Mouse (Mus musculus) cerebellum, adult 9-11 months (tissue): Measurements from ENCODE around the gene Lamc3.

ENCODE experiments used
- DNase-seq: peaks from one replicate; pipeline ENCODE4 v3.0.0; 2022

Gene Lamc3

DNA sequence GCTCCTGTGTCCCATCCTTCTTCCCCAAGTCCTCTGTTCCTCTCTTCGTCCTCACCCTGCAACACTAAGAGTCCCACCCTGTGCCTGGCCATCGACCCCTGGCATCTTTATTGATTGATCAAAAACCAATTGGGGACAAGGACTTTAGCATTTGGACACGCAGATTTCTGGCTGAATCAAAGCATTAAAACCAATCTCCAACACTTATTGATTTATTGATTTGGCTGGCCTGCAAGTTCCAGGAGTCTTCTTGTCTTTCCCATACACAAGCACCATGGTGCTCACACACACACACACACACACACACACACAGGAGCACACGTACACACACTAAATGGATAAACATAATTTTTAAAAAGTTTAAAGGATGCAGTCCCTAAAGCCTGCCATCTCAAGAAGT, 55.9 kb downstream of the Lamc3 start:
- no peak for DNase-seq

DNA sequence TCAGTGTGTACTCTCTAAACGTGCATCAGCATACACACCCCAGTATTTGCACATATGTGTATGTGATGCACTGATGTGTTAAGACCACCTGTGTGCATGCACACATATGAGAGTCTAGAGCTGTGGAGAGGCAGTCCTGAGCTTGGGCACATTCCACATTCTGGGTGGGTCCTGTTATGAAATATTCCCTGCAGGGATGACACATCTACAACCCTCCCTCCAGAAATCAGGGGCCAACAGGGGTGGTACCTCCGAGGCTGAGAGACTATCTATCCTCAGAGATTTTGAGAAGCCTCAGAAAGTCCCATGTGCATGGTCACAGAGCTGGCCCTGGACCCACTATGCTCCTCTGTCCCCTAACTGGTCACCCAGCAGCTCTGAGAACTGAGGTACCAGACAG, 58.5 kb downstream of the Lamc3 start:
- DNase-seq: no peak

DNA sequence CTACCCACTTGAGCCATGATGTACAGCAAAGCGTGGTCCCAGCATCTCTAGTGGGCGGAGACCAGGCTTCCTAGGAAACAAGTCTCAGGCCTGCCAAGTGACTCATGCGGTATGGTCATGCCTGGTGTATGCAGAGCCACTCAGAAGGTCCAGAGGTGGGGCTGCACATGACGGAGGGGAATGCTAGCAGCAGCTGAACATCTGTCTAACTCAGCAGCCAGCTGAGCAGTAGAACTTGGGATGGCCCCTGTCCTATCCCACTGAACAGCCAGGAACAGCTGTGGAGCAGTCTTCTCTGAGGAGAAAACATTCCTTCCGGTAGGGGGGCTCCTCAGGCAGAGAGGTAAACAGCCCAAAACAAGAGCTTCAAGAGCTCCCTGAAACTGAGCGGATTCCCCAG, 61.3 kb downstream of the Lamc3 start:
- no peak for DNase-seq

- no peak for DNase-seq
These were observed 61.7 kb downstream of the Lamc3 start for GRCm38 (mm10) chr2:31948801-31949200.

GRCm38 (mm10) chr2:31950058-31950871, 63.2 kb downstream of the Lamc3 start, which contains the start of gene Aif1l:
TSS of gene Aif1l (plus strand) at chr2:31950139.
- DNase-seq: no peak

DNA sequence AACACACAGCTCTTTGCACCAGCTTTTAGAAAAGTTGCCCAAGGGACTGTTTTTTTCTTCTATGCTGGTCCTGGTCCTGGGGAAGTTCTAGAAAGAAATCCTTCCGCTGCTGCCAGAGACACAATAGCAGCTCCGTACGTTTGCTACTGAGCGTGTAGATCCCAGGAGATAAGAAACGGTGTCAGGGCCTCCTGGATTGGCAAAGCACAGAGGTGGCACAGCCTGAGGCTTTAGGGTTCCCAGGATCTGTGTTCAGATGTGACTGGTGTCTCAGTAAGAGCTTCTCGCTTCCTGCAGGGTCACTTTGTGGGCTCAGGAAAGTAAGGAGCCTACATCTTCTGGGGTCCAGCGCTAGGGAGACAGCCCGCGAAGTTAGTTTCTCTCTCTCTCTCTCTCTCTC, 63.9 kb downstream of the Lamc3 start:
- DNase-seq: no peak

DNA sequence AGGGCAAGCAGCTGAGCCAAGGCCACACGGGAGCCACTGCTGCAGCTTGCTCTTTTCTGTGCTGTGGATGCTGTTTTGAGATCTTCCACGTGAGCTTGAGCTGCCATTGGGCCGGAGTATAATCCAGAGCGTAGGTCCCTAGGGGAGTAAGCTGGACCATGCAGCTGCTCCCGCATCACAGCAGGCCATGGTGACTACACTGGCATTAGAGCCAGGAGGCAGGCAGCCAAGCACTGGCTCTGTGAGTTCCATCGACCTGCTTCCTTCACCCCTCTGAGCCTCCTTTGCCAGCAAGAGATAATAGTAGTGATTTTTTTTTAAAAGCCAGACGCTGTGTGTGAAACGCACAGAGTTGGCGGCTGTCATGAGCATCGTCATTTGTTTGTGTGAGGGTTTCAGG, 65.1 kb downstream of the Lamc3 start:
- no peak for DNase-seq

DNA sequence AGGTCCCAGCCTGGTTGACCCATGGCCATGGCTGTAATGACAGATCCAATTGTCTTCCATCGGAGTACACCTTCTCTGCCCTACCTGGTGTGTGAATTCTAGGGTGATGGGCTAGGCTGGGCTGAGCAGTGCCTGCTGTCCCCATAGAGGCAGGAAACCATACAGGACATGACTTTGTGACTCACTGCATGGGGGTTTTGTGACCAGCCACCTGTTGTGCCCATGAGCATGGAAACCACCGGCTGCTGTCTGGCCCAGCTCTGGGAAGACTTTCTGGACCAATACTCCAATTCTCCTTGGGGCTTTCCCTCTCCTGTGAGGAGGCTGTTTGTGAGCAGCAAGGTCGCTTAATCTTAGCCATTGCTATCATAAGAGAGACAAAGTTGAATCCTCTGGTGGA, 65.6 kb downstream of the Lamc3 start:
- no peak for DNase-seq

- DNase-seq: no peak
These were observed 66.6 kb downstream of the Lamc3 start for GRCm38 (mm10) chr2:31953687-31954086.

DNA sequence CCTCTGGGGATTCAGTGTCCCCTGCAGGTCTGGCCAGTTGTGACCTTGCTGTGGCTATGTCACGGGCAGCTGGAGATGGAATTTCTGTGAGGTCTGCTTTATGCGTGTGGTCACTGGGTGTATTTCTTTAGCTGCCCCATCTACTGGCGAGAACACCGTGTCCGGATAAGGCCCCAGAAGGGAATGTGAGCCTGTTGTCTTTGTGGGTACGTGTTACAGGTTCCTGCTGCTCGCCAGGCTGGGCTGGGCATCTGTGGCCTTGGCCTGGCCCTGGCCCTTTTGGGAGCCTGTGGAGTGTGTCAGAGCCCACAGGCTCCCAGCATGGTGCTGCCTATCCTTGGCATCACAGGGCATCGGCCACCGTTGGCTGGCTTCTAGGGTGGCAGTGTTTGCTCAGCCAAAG, 67.7 kb downstream of the Lamc3 start:
- DNase-seq: peak; percentile 70

- DNase-seq: no peak
These were observed 68.6 kb downstream of the Lamc3 start for GRCm38 (mm10) chr2:31955686-31956085.

DNA sequence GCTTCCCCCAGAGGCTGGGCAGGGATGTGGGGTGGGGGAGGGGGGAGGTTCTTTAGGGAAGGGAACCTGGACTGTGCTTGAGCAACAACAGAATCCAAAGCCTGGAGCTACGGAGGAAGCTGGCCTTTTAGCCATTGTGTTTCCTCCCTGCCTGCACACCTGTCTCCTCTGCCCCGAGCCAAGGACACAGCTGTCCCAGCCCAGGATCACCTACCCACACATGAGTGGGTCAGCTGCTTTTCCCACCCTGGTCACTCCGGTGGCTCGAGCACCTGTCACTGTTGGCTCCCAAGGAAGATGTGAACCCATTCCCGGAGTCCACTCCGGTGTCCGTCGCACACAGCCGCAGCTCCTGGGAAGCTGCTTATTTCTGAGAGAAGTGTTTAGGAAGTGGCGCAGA, 70.1 kb downstream of the Lamc3 start:
- DNase-seq: no peak

DNA sequence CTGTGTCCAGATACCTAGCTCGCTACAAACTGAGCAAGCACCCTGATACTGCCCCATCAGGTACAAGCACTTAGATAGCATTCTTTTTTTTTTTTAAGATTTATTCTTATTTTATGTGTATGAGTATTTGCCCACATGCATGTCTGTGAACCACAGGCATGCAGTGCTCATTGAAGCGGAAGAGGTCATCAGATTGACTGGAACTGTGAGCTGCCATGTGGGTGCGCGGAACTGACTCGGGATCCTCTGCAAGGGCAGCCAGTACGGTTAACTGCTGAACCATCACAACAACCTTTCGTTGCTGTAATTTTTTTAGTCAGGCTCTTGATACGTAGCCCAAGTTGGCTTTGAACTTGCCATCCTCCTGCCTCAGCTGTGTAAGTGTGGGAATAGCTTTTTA, 73.9 kb downstream of the Lamc3 start:
- DNase-seq: no peak

- no peak for DNase-seq
These were observed 74.7 kb downstream of the Lamc3 start for GRCm38 (mm10) chr2:31961791-31962222.

DNA sequence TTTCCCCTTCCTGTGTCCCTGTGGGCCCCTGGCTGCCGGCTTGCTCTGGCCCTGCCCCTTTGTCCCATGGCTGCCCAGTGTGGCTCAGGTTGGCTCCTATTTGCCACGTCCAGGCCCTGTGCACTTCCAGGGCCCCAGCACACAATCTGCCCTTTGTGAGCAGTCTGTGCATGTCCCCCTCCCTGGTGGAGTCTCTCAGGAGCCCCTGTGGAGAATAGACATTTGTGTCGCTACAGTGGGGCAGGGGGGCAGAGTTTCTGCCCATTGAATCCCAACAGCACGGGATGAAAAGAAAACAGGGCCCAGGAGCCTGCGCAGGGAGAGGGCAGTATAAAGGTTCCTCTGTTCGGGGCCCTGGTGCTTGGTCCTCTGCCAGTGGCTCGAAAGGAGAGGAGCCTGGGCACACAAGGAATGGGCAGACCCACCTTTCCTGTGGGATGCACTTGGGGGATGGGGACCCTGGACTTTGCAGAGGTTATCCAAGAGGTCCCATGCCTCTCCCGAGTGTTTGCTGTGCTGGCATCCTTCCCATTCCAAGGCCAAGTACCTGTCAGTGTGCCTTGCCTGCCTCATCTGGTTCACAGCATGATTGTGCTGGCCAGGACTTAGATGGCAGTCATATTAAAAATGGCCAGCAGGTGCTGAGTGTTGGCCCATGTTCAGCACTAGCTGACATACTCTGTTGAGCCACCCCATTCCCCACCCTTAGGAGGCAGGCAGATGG, 75.6 kb downstream of the Lamc3 start:
- peak; percentile 84 for DNase-seq

- peak; percentile 77 for DNase-seq
These were observed 76.4 kb downstream of the Lamc3 start for GRCm38 (mm10) chr2:31963491-31963890.

- no peak for DNase-seq
These were observed 77.1 kb downstream of the Lamc3 start for GRCm38 (mm10) chr2:31964191-31964590.

DNA sequence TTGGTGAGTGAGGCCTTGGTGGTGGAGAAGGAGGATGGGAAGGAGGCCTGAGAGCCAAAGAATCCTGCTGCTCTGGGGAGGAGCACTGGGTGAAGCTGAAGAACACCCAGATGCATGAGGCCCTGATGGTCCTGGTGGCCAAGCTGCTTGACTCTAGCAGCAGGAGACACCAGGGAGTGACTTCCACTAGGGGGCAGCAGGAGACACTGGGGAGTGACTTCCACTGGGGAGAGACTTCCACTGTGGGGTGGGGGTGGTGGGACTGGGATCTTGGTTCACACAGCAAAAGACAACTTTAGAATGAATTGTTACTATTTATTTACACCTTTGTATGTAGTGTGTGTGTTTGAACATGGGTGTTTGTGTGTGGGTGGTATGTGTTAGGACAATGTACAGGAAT, 78.0 kb downstream of the Lamc3 start:
- DNase-seq: no peak

GRCm38 (mm10) chr2:31966801-31967200, 79.7 kb downstream of the Lamc3 start:
- no peak for DNase-seq

DNA sequence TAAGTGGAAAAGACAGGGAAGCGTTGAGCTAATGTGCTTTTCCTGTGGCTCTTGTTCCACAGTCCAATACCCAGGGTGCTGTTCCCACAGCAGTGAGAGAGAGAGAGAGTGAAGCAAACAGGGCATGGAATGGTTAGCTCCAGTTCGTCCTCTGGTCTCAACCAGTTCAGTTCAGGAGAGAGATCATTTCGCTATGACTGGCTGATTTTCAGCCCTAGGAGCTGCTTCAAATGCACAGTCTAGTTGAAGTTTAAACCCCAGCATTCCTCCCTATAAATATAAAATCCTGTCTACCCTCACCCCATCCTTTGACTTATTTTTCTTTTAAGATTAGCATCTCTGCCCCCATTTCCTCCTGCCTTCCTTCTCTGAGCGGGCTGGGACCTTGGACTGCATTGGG, 85.5 kb downstream of the Lamc3 start:
- DNase-seq: no peak

- peak; percentile 98 for DNase-seq
These were observed 87.2 kb downstream of the Lamc3 start, which contains the start of gene Nup214 for GRCm38 (mm10) chr2:31974141-31974808. TSS of gene Nup214 (plus strand) at chr2:31974436.

DNA sequence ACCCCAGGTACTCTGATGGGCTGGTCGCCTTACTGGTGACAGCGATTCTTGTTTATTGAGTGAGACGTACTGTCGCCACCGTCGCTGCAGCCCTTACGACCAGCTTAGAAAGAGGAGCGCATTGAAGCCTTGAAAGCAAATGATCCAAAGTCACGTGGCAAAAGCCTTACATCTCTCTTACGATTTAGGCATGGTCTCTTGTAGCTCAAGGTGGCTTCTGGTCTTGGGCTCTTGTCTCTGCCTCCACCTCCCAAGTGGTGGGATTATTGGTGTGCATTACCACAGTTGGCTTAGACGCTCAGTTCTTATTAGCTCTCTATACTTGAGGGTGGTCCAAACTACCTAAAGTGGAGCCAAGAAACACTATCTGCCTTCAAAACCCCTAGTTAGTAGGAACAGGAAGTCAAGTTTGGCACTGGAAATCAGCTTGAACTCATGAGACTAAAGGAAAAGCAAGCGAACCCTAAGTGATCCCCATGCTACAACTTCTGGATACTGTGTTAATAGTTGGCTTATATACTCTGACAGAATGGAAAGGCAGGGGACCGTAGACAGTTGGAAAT, 87.8 kb downstream of the Lamc3 start:
- DNase-seq: no peak

- DNase-seq: no peak
These were observed 100.7 kb downstream of the Lamc3 start for GRCm38 (mm10) chr2:31987774-31988173.
